Mouse (Mus musculus) spleen, adult 2 months (tissue): ENCODE results near the gene Mllt6.

ENCODE experiments used
- CTCF ChIP-seq: fragments of 200-500 bp; IDR thresholded peaks from 2 replicates; pipeline ENCODE4 v1.5.1; 2011; ENCODE audit warnings: mild to moderate bottlenecking, inconsistent platforms; ENCODE audit not compliant: insufficient read depth, insufficient read length, insufficient replicate concordance; ENCODE audit errors: extremely low read depth
- POLR2A ChIP-seq: fragments of 200-500 bp; IDR thresholded peaks from 2 replicates; pipeline ENCODE4 v1.6.1; 2011; ENCODE audit warnings: low read depth, low read length, inconsistent platforms

- no peak for TF ChIP-seq CTCF
- no peak for TF ChIP-seq POLR2A
Measured at GRCm38 (mm10) chr11:97631046-97631445, 32.2 kb upstream of the Mllt6 start.
